In genomic region chr8:84715893-84716468, GRCm38 (mm10) we compare ENCODE assay signal across 10 mouse cellular contexts. TPM values are rescaled to one million over a fixed set of nuclear protein-coding genes. Genes with fewer than 3 reads are reported as not detected.
DNase-seq lines count a peak whose midpoint lies in the region; ATAC-seq and TF ChIP-seq lines count a peak whose summit lies in the region.
"Had no signal": no experiment of that assay in that cellular context is flagged by ENCODE, and none has a peak within 500 bp of the region (broad histone marks: within the 10 kb centered on the region; RNA-seq: fewer than 3 reads in every experiment).

No protein-coding gene starts in this region.

- H3K4me1 ChIP-seq in liver, adult 2 months (ENCODE audit: control insufficient read depth, insufficient read depth, low read length), result peaks cover 21% of the 10 kb centered on the region
- peaks cover 56% of the 10 kb centered on the region for H3K4me1 ChIP-seq in forebrain, embryonic 15.5 days
- peaks cover 90% of the 10 kb centered on the region for H3K4me1 ChIP-seq in limb, embryonic 15.5 days
- peaks cover 48% of the 10 kb centered on the region for H3K4me1 ChIP-seq in neural tube, embryonic 15.5 days

- peaks cover 6% of the 10 kb centered on the region; the same call in 1 of the 2 replicates for H3K36me3 ChIP-seq in liver, adult 2 months (ENCODE audit: control insufficient read depth, insufficient read depth, low read length)
- H3K36me3 ChIP-seq in forebrain, embryonic 15.5 days, result peaks cover 17% of the 10 kb centered on the region
- H3K36me3 ChIP-seq in limb, embryonic 15.5 days, result peaks cover 63% of the 10 kb centered on the region
- no peaks in the 10 kb centered on the region for H3K36me3 ChIP-seq in neural tube, embryonic 15.5 days

- H3K9ac ChIP-seq in liver, adult 2 months (ENCODE audit: low read depth, low read length), result no peak overlapping the region
- peak overlapping the region; percentile 46 for H3K9ac ChIP-seq in forebrain, embryonic 15.5 days (replicated peaks)
- H3K9ac ChIP-seq in limb, embryonic 15.5 days, result no peak overlapping the region
- H3K9ac ChIP-seq in neural tube, embryonic 15.5 days (replicated peaks), result no peak overlapping the region

- peak overlapping the region; percentile 26 for H3K4me2 ChIP-seq in forebrain, embryonic 15.5 days (replicated peaks)
- no peak overlapping the region for H3K4me2 ChIP-seq in limb, embryonic 15.5 days
- H3K4me2 ChIP-seq in neural tube, embryonic 15.5 days, result peak overlapping the region; percentile 41

- no peaks in the 10 kb centered on the region for H3K27me3 ChIP-seq in liver, adult 2 months (ENCODE audit: control insufficient read depth, insufficient read depth, low read length)
- no peaks in the 10 kb centered on the region for H3K27me3 ChIP-seq in forebrain, embryonic 15.5 days
- H3K27me3 ChIP-seq in limb, embryonic 15.5 days, result no peaks in the 10 kb centered on the region; the same call in 1 of the 2 replicates
- peaks cover 21% of the 10 kb centered on the region for H3K27me3 ChIP-seq in neural tube, embryonic 15.5 days (replicated peaks)

- H3K27ac ChIP-seq in liver, adult 2 months (replicated peaks; ENCODE audit: insufficient read depth, low read depth, low read length), result no peak overlapping the region; the same call in 1 of the 2 replicates
- peak overlapping the region; percentile 83 for H3K27ac ChIP-seq in forebrain, embryonic 15.5 days (replicated peaks)
- H3K27ac ChIP-seq in limb, embryonic 15.5 days, result peak overlapping the region; percentile 78
- peak overlapping the region; percentile 38 for H3K27ac ChIP-seq in neural tube, embryonic 15.5 days (replicated peaks)

- TF ChIP-seq POLR2A in liver, adult 2 months (IDR thresholded peaks at IDR 0.05; ENCODE audit: extremely low read depth, insufficient read depth, low read length), result no peak

- no peaks in the 10 kb centered on the region for H3K79me2 ChIP-seq in liver, adult 2 months (ENCODE audit: control insufficient read depth, insufficient read depth, low read length)

- WGBS in liver, adult 2 months, result 46% methylated on average over 27 of the region's 27 CpGs
- 11% methylated on average over 27 of the region's 27 CpGs for WGBS in forebrain, embryonic 15.5 days
- WGBS in limb, embryonic 15.5 days, result 17% methylated on average over 27 of the region's 27 CpGs
- WGBS in neural tube, embryonic 15.5 days, result 9% methylated on average over 27 of the region's 27 CpGs

- DNase-seq in liver, adult 2 months (ENCODE audit: extremely low read depth, low read depth, low spot score), result peak; percentile 42
- DNase-seq in liver, result no peak
- DNase-seq in urinary bladder, postnatal 36 days (ENCODE audit: low spot score in 2 of 2), result no peak
- no peak for DNase-seq in testis, postnatal 14 days (ENCODE audit: low spot score)
- DNase-seq: gastrocnemius, postnatal 14 days; spleen, adult 18-20 months; thymus, postnatal 4 days had no signal

- TF ChIP-seq CTCF in liver, adult 2 months (IDR thresholded peaks at IDR 0.05; ENCODE audit: low read depth, low read length), result no peak

- no peaks in the 10 kb centered on the region for H3K9me3 ChIP-seq in forebrain, embryonic 15.5 days
- no peaks in the 10 kb centered on the region for H3K9me3 ChIP-seq in limb, embryonic 15.5 days
- H3K9me3 ChIP-seq in neural tube, embryonic 15.5 days (replicated peaks), result no peaks in the 10 kb centered on the region

- H3K4me3 ChIP-seq in liver, adult 2 months (ENCODE audit: insufficient read depth, low read depth, low read length), result no peak overlapping the region
- 0 out of 2 replicates have a peak overlapping the region, but pooled peaks have one; percentile 5 for H3K4me3 ChIP-seq in forebrain, embryonic 15.5 days
- H3K4me3 ChIP-seq in limb, embryonic 15.5 days, result no peak overlapping the region
- no peak overlapping the region for H3K4me3 ChIP-seq in neural tube, embryonic 15.5 days (replicated peaks)

- ATAC-seq in forebrain, embryonic 15.5 days (replicated peaks), result no peak
- ATAC-seq in limb, embryonic 15.5 days (ENCODE audit: insufficient number of reproducible peaks, low FRiP score, low TSS enrichment, low read depth), result no peak
- ATAC-seq in neural tube, embryonic 15.5 days (ENCODE audit: low FRiP score), result no peak

RNA-seq across cellular contexts. Expression of gene G430095P16Rik, which starts 6.8 kb away (rescaled TPM):
- total RNA-seq in liver, adult 2 months (2014; rRNA removed), result not detected in 2 replicates
- polyA plus RNA-seq in liver, adult 2 months (2012; rRNA removed), result 0.19 TPM in 1 of 2 replicates, not detected in the other
- polyA plus RNA-seq in forebrain, embryonic 15.5 days (2015; fragmentation: Nextera tagmentation; extraction: Ambion mirVana), result 2.7 TPM in 2 replicates
- 3.8 and 5.5 TPM in 2 replicates for polyA plus RNA-seq in limb, embryonic 15.5 days (2015; fragmentation: Nextera tagmentation; extraction: Ambion mirVana)
- 1.4 and 1.8 TPM in 2 replicates for polyA plus RNA-seq in neural tube, embryonic 15.5 days (2015; fragmentation: Nextera tagmentation; extraction: Ambion mirVana)

RNA-seq across cellular contexts. Expression of gene Lyl1, which starts 14.7 kb away (rescaled TPM):
- 0.18 and 0.47 TPM in 2 replicates for total RNA-seq in liver, adult 2 months (2014; rRNA removed)
- polyA plus RNA-seq in liver, adult 2 months (2012; rRNA removed), result 0.71 and 1.3 TPM in 2 replicates
- polyA plus RNA-seq in forebrain, embryonic 15.5 days (2015; fragmentation: Nextera tagmentation; extraction: Ambion mirVana), result 2.1 and 2.5 TPM in 2 replicates
- 5.6 and 6.0 TPM in 2 replicates for polyA plus RNA-seq in limb, embryonic 15.5 days (2015; fragmentation: Nextera tagmentation; extraction: Ambion mirVana)
- 3.1 and 6.1 TPM in 2 replicates for polyA plus RNA-seq in neural tube, embryonic 15.5 days (2015; fragmentation: Nextera tagmentation; extraction: Ambion mirVana)

RNA-seq across cellular contexts. Expression of gene Nacc1, which starts 28.3 kb away (rescaled TPM):
- total RNA-seq in liver, adult 2 months (2014; rRNA removed), result 5.3 and 8.0 TPM in 2 replicates
- polyA plus RNA-seq in liver, adult 2 months (2012; rRNA removed), result 31.0 and 32.6 TPM in 2 replicates
- polyA plus RNA-seq in forebrain, embryonic 15.5 days (2015; fragmentation: Nextera tagmentation; extraction: Ambion mirVana), result 15.5 and 16.4 TPM in 2 replicates
- 13.5 and 13.8 TPM in 2 replicates for polyA plus RNA-seq in limb, embryonic 15.5 days (2015; fragmentation: Nextera tagmentation; extraction: Ambion mirVana)
- 12.3 and 14.1 TPM in 2 replicates for polyA plus RNA-seq in neural tube, embryonic 15.5 days (2015; fragmentation: Nextera tagmentation; extraction: Ambion mirVana)

RNA-seq across cellular contexts. Expression of gene Trmt1, which starts 29.9 kb away (rescaled TPM):
- total RNA-seq in liver, adult 2 months (2014; rRNA removed), result 20.7 and 27.3 TPM in 2 replicates
- polyA plus RNA-seq in liver, adult 2 months (2012; rRNA removed), result 44.6 and 58.6 TPM in 2 replicates
- 62.4 and 64.0 TPM in 2 replicates for polyA plus RNA-seq in forebrain, embryonic 15.5 days (2015; fragmentation: Nextera tagmentation; extraction: Ambion mirVana)
- polyA plus RNA-seq in limb, embryonic 15.5 days (2015; fragmentation: Nextera tagmentation; extraction: Ambion mirVana), result 63.3 and 64.5 TPM in 2 replicates
- polyA plus RNA-seq in neural tube, embryonic 15.5 days (2015; fragmentation: Nextera tagmentation; extraction: Ambion mirVana), result 66.7 and 75.1 TPM in 2 replicates

RNA-seq across cellular contexts. Expression of gene Ier2, which starts 53.3 kb away (rescaled TPM):
- total RNA-seq in liver, adult 2 months (2014; rRNA removed), result 13.1 and 15.6 TPM in 2 replicates
- polyA plus RNA-seq in liver, adult 2 months (2012; rRNA removed), result 12.0 and 12.6 TPM in 2 replicates
- 26.0 and 33.4 TPM in 2 replicates for polyA plus RNA-seq in forebrain, embryonic 15.5 days (2015; fragmentation: Nextera tagmentation; extraction: Ambion mirVana)
- 80.6 and 81.7 TPM in 2 replicates for polyA plus RNA-seq in limb, embryonic 15.5 days (2015; fragmentation: Nextera tagmentation; extraction: Ambion mirVana)
- polyA plus RNA-seq in neural tube, embryonic 15.5 days (2015; fragmentation: Nextera tagmentation; extraction: Ambion mirVana), result 20.3 and 33.1 TPM in 2 replicates
